Mouse (Mus musculus) kidney, postnatal 0 days (tissue): ENCODE data around the gene Pla2g7. TPM values are rescaled to one million over a fixed set of nuclear protein-coding genes. Genes with fewer than 3 reads are reported as not detected.

Source experiments
- ATAC-seq: fragments of 200-750 bp; cut with Nextera tagmentation; replicated peaks from 2 replicates; pipeline ENCODE4 v1.8.0; 2017; ENCODE audit warnings: low read depth, moderate number of reproducible peaks, moderate TSS enrichment, moderate library complexity; ENCODE audit not compliant: low FRiP score
- DNase-seq: peaks from one replicate; pipeline ENCODE4 v3.0.0-alpha.2; 2016; ENCODE audit warnings: low spot score
- H3K27ac ChIP-seq: fragments of 300-500 bp; sonication (generic); 2 replicates; pipeline ENCODE4 v1.5.1; 2014; ENCODE audit warnings: mild to moderate bottlenecking
- H3K27me3 ChIP-seq: fragments of 300-500 bp; sonication (generic); 2 replicates; pipeline ENCODE4 v1.6.1; 2014; ENCODE audit warnings: low read length, mixed read lengths; ENCODE audit not compliant: insufficient read depth
- H3K36me3 ChIP-seq: fragments of 300-500 bp; sonication (generic); 2 replicates; pipeline ENCODE4 v1.6.1; 2014; ENCODE audit warnings: low read length, mixed read lengths; ENCODE audit not compliant: insufficient read depth
- H3K4me1 ChIP-seq: fragments of 300-500 bp; sonication (generic); replicated peaks from 2 replicates; pipeline ENCODE4 v1.6.1; 2014; ENCODE audit warnings: antibody characterized with exemption, low read length, mixed read lengths; ENCODE audit not compliant: insufficient read depth
- H3K4me2 ChIP-seq: fragments of 300-500 bp; sonication (generic); 2 replicates; pipeline ENCODE4 v1.6.1; 2014; ENCODE audit warnings: mild to moderate bottlenecking, low read length, moderate library complexity, mixed read lengths
- H3K4me3 ChIP-seq: fragments of 300-500 bp; sonication (generic); replicated peaks from 2 replicates; pipeline ENCODE4 v1.5.1; 2014; ENCODE audit warnings: low read depth, low read length
- H3K9ac ChIP-seq: fragments of 300-500 bp; sonication (generic); 2 replicates; pipeline ENCODE4 v1.6.1; 2014; ENCODE audit warnings: low read depth, low read length
- H3K9me3 ChIP-seq: fragments of 300-500 bp; sonication (generic); replicated peaks from 2 replicates; pipeline ENCODE4 v1.6.1; 2016; ENCODE audit warnings: low read length, inconsistent platforms, mixed read lengths
- CTCF ChIP-seq: IDR thresholded peaks from 2 replicates; pipeline ENCODE4 v1.5.1; 2016; ENCODE audit warnings: antibody characterized with exemption, low read depth, mild to moderate bottlenecking, moderate library complexity
- WGBS: fragments of 180-500 bp; shearing (Covaris S2); extraction: QIAGEN DNeasy Blood & Tissue Kit; methylation state at CpG from one replicate; pipeline ENCODE4 v1.1.7; 2014; 5-methylcytosine and 5-hydroxymethylcytosine counted together
- polyA plus RNA-seq: library from polyadenylated mRNA; unstranded; fragments of >200 nt; fragmentation: Nextera tagmentation; extraction: Ambion mirVana; gene quantifications from 2 replicates; pipeline ENCODE4 v1.2.1, GENCODE M21; 2015

Pla2g7 gene
- polyA plus RNA-seq, 1 experiment from 2014 or later, result 80.3 TPM

DNA sequence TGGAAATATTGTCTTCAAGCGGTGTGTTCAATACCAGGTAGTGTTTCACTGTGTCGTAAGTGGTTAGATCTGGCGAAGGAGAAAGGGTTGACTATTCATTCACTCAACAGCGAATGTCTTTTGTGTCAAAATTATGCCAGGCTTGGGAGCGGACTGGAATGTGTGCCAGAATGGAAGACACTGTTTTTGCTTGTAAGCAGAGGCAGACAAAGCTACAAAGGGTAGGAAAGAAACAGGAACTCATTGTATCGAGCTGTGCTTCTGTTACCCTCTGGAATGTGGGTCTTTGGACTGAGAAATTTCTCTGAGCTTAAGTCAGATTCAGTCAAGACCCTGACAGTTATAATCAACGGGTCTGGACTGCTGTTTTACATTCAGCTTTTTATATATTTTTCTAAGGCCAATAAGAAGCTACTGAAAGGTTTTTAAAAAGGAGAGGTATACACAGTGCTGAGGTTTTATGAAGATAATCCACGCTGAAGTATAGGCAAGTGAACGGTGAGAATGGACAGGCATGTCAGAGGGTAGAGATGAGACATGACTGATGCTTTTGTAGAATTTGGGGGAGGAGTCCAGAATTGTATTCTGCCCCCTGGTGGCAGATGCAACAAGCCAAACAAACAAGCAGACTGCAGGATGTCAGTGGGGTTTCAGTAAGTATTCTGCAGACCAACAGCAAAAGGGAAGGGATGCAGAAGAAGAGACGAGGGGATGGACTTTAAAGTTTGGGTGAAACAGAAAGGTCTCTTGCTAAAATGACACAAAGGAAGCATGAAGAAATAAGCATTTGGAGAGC lies 81.9 kb downstream of the Pla2g7 start:
- no peak overlapping the region for H3K9ac ChIP-seq
- no peaks in the 10 kb centered on the region for H3K4me1 ChIP-seq
- peaks cover 7% of the 10 kb centered on the region; the same call in 1 of the 2 replicates for H3K36me3 ChIP-seq
- TF ChIP-seq CTCF, result peak; percentile 60
- no peak overlapping the region for H3K4me3 ChIP-seq
- no peaks in the 10 kb centered on the region for H3K9me3 ChIP-seq
- H3K4me2 ChIP-seq, result no peak overlapping the region
- H3K27ac ChIP-seq, result no peak overlapping the region
- no peak for ATAC-seq
- WGBS, result 92% methylated on average over 10 of the region's 10 CpGs
- H3K27me3 ChIP-seq, result no peaks in the 10 kb centered on the region
- no peak for DNase-seq

DNA sequence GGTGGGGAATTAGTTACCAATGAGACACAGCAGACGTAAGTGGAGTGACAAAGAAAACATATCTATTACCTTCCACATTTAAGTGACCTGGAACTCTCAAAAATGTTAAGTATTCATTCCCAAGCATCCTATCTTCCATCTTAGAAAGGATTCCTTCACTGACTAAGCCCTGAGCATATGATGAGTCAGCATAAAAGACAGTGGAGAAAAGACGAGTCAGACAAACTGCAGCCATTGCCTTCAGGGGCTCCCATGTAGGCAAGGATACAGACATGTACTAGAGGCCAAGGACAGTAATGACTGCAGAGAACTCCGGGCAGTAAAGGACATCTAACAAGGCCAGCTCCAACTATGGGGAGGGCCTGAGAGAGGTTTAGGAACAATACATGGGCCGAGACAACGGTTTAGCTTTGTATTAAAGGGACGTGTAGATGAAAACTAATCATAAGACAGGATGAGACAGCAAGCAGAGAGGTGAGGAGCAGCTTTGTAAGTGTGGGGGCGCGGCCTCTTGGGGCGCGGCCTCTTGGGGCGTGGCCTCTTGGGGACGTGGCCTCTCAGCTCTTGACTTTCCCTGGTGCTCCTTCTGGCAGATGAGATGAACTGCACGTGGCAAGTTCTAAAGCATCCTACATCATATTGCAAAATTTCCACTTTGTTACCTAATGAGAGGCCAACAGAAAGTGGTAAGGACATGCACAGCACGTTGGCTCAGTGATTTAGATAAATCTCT lies 83.6 kb downstream of the Pla2g7 start:
- Histone ChIP-seq H3K4me1 (no peaks in the 10 kb centered on the region), H3K4me2 (no peak overlapping the region), H3K4me3 (no peak overlapping the region), H3K9ac (no peak overlapping the region), H3K27me3 (no peaks in the 10 kb centered on the region), H3K9me3 (no peaks in the 10 kb centered on the region), H3K36me3 (0 out of 2 replicates have a peak, but pooled peaks cover 4% of the 10 kb centered on the region), H3K27ac (no peak overlapping the region)
- 72% methylated on average over 14 of the region's 14 CpGs for WGBS
- TF ChIP-seq CTCF, result no peak
- DNase-seq, result no peak
- no peak for ATAC-seq

Other genes with a start within 250 kb of the Pla2g7 start
- gene Adgrf5, start 207.6 kb upstream of the Pla2g7 start, polyA plus RNA-seq, result 15.4 and 17.3 TPM in 2 replicates
- 126 and 133 TPM in 2 replicates for gene Mep1a, start 65.3 kb upstream of the Pla2g7 start, polyA plus RNA-seq
- gene Ankrd66, start 24.5 kb upstream of the Pla2g7 start, polyA plus RNA-seq, result 0.46 and 0.54 TPM in 2 replicates
- 0.26 and 0.58 TPM in 2 replicates for gene Tdrd6, start 62.2 kb downstream of the Pla2g7 start, polyA plus RNA-seq
- gene Slc25a27, start 99.1 kb downstream of the Pla2g7 start, polyA plus RNA-seq, result 6.8 and 7.3 TPM in 2 replicates
- 24.0 and 25.0 TPM in 2 replicates for gene Cyp39a1, start 99.3 kb downstream of the Pla2g7 start, polyA plus RNA-seq
- 6.9 and 8.1 TPM in 2 replicates for gene Rcan2, start 233.3 kb downstream of the Pla2g7 start, polyA plus RNA-seq